Mouse (Mus musculus) C2C12 (cell line): Measurements from ENCODE around the gene Antxr1.

Source experiments
- CEBPB ChIP-seq: IDR thresholded peaks from one replicate; pipeline ENCODE4 v1.6.1; 2011; ENCODE audit warnings: low read depth, mild to moderate bottlenecking, control low read depth, moderate library complexity
- CTCF ChIP-seq: IDR thresholded peaks from one replicate; pipeline ENCODE4 v1.5.1; 2011; ENCODE audit not compliant: control insufficient read depth, insufficient read depth, insufficient read length
- FOSL1 ChIP-seq: IDR thresholded peaks from one replicate; pipeline ENCODE4 v1.8.0; 2011; ENCODE audit warnings: mild to moderate bottlenecking, low read length; ENCODE audit not compliant: poor library complexity, insufficient read depth, severe bottlenecking
- MAX ChIP-seq: IDR thresholded peaks from one replicate; pipeline ENCODE4 v1.6.1; 2011; ENCODE audit warnings: mild to moderate bottlenecking, control low read depth
- MYOD1 ChIP-seq: IDR thresholded peaks from one replicate; pipeline ENCODE4 v1.6.1; 2011; ENCODE audit warnings: low read depth; ENCODE audit not compliant: control insufficient read depth, insufficient read length
- MYOG ChIP-seq: IDR thresholded peaks from one replicate; pipeline ENCODE4 v1.6.1; 2011; ENCODE audit not compliant: control insufficient read depth, insufficient read length; ENCODE audit errors: extremely low read depth
- USF1 ChIP-seq: IDR thresholded peaks from one replicate; pipeline ENCODE4 v1.6.1; 2011; ENCODE audit warnings: low read depth, mild to moderate bottlenecking, control low read depth, moderate library complexity

DNA sequence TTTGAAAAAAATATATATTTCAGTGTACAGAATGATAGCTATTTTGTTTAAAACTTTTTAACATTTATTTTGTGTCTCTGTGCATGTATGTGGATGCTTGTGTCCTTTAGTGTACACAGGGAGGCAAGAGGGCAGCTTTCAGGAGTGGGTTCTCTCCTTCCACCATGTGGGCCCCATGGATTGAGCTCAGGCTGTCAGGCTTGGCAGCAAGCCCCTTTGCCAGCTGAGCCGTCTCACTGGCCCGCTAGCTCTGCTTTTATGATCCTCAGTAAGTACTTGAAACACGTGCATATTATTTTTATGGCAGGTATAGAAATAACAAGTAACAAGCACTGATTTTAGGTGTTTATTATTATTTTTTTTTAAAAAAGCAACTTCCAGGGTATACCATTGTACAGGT is 202.1 kb downstream of the Antxr1 start:
- TF ChIP-seq CTCF (no peak), USF1 (no peak), MAX (no peak), MYOG (no peak), MYOD1 (no peak), CEBPB (no peak), FOSL1 (no peak)
